Mouse (Mus musculus): ENCODE results near the gene Met. TPM values are rescaled to one million over a fixed set of nuclear protein-coding genes. Genes with fewer than 3 reads are reported as not detected.

Gene Met
- polyA plus RNA-seq, 1 experiment from 2014 or later, result 6.2 TPM

DNA sequence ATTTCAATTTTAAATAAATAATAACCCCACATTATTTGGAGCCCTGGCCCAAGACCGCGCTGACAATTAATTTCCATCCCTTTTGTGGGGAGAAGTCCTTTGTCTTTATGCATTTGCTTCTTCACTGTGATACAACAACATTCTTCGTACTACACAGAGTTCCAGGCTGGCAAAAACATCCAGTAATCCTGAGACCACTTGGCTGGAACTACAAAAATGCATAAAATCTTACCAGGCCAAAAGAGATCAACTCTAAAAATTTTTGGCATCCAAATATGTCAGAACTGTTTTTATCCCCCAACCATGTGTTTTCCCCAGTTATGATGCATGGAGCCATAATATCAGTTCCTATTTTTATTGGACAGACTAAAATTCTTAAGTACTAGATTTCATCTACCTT is 116.7 kb downstream of the Met start:
- Histone ChIP-seq H3K4me2 (replicated peaks) (no peak overlapping the region), H3K27ac (replicated peaks) (no peak overlapping the region), H3K9ac (no peak overlapping the region), H3K9me3 (replicated peaks) (no peaks in the 10 kb centered on the region), H3K27me3 (no peaks in the 10 kb centered on the region), H3K4me3 (replicated peaks) (no peak overlapping the region), H3K36me3 (no peaks in the 10 kb centered on the region), H3K4me1 (no peaks in the 10 kb centered on the region)
- ATAC-seq (ENCODE audit: insufficient number of reproducible peaks, low FRiP score, low TSS enrichment, low read depth), result no peak
- WGBS, result 75% methylated on average over 3 of the region's 3 CpGs

DNA sequence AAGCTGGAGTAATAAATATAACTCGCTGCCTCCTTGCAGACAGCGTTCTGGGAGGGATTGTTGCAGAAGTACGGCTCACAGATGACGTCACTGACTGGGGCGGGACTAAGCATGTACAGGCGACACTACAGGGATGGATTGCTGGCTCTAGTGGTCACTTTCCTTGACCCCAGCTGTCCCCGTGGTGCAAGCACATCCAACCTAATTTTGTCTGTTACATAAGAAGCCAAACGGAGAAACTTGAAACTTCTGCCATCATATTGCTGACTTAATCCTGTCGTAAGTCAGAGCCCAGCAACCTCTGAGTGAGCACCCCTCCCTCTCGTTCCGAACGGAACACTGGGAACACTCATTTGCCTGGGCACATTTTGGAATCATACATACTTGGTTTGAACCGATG is 120.4 kb downstream of the Met start:
- 11% methylated on average over 13 of the region's 13 CpGs for WGBS
- Histone ChIP-seq H3K9ac (no peak overlapping the region), H3K4me2 (replicated peaks) (peak overlapping the region; percentile 59), H3K4me3 (replicated peaks) (peak overlapping the region; percentile 40), H3K9me3 (replicated peaks) (no peaks in the 10 kb centered on the region), H3K27ac (replicated peaks) (no peak overlapping the region), H3K36me3 (no peaks in the 10 kb centered on the region), H3K27me3 (no peaks in the 10 kb centered on the region), H3K4me1 (no peaks in the 10 kb centered on the region)
- ATAC-seq (ENCODE audit: insufficient number of reproducible peaks, low FRiP score, low TSS enrichment, low read depth), result no peak

DNA sequence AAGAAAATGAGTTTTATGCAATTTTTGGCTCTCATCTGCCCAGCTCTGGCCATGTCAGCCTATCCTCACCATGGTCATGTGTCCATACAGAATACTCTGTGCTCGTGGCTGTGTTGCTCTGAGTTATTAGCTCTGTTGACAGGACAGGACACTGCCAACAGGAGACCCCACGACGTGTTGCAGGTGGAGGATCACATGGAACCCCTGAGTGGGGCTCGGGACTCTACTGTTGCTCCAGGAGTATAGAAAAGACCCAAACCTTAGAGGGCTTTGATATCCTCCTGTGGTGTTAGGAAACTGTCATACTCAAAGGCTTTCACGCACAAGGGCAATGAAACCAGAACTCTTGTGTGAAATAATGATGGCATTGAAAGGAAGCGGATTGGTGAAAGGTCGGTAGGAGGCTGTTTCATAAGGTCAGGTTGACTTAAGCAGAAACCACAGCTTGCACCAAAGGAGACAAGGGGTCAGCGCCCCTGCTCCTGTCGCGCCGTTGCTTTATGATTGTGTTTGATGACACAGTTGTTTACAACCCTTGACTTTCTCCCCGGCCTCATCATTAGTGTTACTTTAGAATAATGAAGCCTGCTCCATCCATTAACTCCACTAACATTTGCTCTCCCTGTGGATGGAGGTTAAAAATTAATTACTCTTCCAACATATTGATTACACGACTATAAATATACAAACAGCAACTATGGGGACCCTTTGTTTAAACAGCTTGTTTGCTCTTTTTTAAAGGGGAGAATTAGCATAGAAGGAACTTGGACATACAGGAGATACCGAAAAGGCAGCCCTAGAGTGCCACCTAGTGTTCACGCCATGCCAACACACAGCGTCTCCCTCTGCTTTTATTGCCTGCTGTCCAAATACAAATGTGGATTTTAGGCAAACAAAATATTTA is 125.7 kb downstream of the Met start:
- peak; percentile 60 for ATAC-seq (ENCODE audit: insufficient number of reproducible peaks, low FRiP score, low TSS enrichment, low read depth)
- no peaks in the 10 kb centered on the region for H3K36me3 ChIP-seq
- H3K9me3 ChIP-seq (replicated peaks), result 0 out of 2 replicates have a peak, but pooled peaks cover 5% of the 10 kb centered on the region
- H3K27me3 ChIP-seq, result no peaks in the 10 kb centered on the region
- no peak overlapping the region for H3K4me3 ChIP-seq (replicated peaks)
- WGBS, result 35% methylated on average over 16 of the region's 16 CpGs
- no peak overlapping the region for H3K27ac ChIP-seq (replicated peaks)
- no peak overlapping the region for H3K4me2 ChIP-seq (replicated peaks)
- H3K9ac ChIP-seq, result no peak overlapping the region
- H3K4me1 ChIP-seq, result no peaks in the 10 kb centered on the region

DNA sequence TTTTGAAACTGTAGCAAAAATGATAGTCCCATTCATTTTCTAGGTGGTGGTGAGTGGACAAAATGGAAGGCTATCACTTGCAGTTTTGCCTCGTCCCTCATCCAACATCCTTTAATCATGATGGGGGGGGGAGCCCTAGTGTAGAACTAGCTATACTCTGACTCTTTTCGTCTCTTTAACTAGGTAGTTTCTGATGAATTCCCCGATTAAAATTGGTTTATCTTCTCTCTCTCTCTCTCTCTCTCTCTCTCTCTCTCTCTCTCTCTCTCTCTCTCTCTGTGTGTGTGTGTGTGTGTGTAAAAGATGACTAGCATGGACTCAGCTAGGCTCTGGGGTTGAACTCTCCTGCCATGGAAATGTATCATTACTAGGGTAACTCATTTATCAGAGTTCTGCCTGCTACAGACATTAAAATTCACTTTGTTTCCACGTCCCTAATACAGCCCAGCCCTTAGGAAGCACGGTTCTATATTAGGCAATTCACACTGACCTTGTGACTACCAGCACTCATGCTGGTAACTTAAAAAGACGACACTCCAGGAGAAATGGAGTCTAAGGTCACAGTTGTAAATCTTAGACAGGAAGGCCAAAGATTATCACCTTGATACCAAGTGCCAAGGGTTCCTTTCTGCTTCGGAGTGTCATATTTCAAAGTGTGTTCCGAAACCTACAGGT is 126.5 kb downstream of the Met start:
- Histone ChIP-seq H3K9me3 (replicated peaks) (0 out of 2 replicates have a peak, but pooled peaks cover 5% of the 10 kb centered on the region), H3K27ac (replicated peaks) (no peak overlapping the region), H3K4me3 (replicated peaks) (no peak overlapping the region), H3K9ac (no peak overlapping the region), H3K27me3 (no peaks in the 10 kb centered on the region), H3K36me3 (no peaks in the 10 kb centered on the region), H3K4me2 (replicated peaks) (no peak overlapping the region), H3K4me1 (no peaks in the 10 kb centered on the region)
- ATAC-seq (ENCODE audit: insufficient number of reproducible peaks, low FRiP score, low TSS enrichment, low read depth), result no peak
- WGBS, result 49% methylated on average over 8 of the region's 8 CpGs

DNA sequence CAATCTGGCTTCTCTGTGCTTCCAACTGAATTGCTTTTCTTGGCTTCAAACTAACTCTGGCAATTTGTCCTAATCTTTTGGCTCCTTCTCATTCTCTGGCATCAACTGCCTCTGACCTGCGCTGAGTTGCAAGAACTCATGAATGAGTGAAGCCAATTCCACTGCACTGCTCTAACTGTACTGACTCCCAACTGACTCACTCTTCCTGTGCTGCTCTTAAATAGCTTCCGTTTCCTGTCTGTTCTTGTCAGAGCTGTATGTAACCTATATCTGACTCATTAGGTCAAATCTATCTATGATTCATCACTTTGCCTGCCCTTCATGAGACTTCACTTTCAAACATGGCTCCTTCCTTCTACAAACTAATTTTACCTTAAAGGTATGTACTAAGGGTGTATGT is 130.4 kb downstream of the Met start:
- Histone ChIP-seq H3K27ac (replicated peaks) (no peak overlapping the region), H3K9me3 (replicated peaks) (0 out of 2 replicates have a peak, but pooled peaks cover 5% of the 10 kb centered on the region), H3K27me3 (no peaks in the 10 kb centered on the region), H3K9ac (no peak overlapping the region), H3K4me3 (replicated peaks) (no peak overlapping the region), H3K4me2 (replicated peaks) (no peak overlapping the region), H3K36me3 (no peaks in the 10 kb centered on the region), H3K4me1 (no peaks in the 10 kb centered on the region)
- ATAC-seq (ENCODE audit: insufficient number of reproducible peaks, low FRiP score, low TSS enrichment, low read depth), result no peak
- 92% methylated on average over 2 of the region's 2 CpGs for WGBS

DNA sequence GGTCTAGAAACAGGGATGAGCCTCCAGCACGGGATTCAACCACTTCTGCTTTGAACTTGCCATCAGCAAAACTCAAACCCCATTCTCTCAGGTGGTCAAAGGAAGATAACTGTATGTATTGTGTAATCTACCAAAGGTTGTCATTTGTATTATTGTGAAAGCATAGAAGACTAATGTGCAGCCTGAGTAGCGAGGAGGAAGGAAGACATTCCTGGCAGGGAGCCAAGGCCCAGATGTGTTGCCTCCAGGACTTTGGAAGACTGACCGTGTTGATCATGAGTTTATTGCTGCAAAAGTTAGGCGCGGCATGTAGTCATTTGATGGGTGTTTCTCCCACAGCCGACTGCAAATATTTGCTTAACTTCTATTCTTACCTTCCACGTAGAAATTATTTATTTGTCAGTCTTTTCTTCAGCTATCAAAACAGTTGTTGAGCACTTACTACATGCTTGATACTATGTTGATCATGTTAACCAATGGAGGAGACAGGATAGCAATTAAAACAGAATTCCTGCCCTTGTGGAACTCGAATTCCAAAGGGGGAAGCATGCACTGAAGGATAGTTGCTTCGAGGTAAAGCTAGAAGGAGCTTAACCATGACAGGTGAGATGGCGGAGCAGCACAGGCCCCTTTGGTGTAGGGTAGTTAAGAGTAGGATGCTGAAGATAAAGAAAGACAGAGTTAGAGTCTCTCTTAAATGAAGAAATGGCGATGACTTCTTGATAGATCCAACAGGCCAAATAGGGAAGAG is 132.3 kb downstream of the Met start:
- no peak overlapping the region for H3K27ac ChIP-seq (replicated peaks)
- H3K9ac ChIP-seq, result no peak overlapping the region
- no peak for ATAC-seq (ENCODE audit: insufficient number of reproducible peaks, low FRiP score, low TSS enrichment, low read depth)
- no peak overlapping the region for H3K4me2 ChIP-seq (replicated peaks)
- 61% methylated on average over 11 of the region's 11 CpGs for WGBS
- H3K9me3 ChIP-seq (replicated peaks), result 0 out of 2 replicates have a peak, but pooled peaks cover 5% of the 10 kb centered on the region
- no peak overlapping the region for H3K4me3 ChIP-seq (replicated peaks)
- no peaks in the 10 kb centered on the region for H3K4me1 ChIP-seq
- H3K36me3 ChIP-seq, result no peaks in the 10 kb centered on the region
- no peaks in the 10 kb centered on the region for H3K27me3 ChIP-seq

DNA sequence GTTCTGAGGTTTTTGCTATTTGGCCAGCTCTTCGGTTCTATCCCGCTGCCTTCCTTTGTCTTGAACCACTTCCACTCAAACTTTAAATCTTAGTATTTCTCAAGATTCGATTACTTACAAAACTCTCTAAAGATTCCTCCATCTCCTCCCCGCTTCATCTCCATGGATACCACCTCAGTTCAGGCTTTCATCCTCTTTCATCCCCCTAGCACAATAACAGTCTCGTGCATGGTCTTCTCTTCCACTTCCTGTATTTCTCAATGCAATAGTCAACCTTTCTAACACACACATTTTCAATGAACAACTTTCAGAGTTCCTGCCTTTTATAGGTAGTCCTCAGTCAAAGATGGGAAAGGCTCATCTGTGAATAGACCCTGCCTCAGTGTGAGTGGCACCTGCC is 135.8 kb downstream of the Met start:
- Histone ChIP-seq H3K9me3 (replicated peaks) (no peaks in the 10 kb centered on the region), H3K27ac (replicated peaks) (no peak overlapping the region), H3K4me3 (replicated peaks) (no peak overlapping the region), H3K4me2 (replicated peaks) (no peak overlapping the region), H3K9ac (no peak overlapping the region), H3K27me3 (no peaks in the 10 kb centered on the region), H3K36me3 (no peaks in the 10 kb centered on the region), H3K4me1 (no peaks in the 10 kb centered on the region)
- ATAC-seq (ENCODE audit: insufficient number of reproducible peaks, low FRiP score, low TSS enrichment, low read depth), result no peak
- WGBS, result 86% methylated on average over 5 of the region's 5 CpGs

DNA sequence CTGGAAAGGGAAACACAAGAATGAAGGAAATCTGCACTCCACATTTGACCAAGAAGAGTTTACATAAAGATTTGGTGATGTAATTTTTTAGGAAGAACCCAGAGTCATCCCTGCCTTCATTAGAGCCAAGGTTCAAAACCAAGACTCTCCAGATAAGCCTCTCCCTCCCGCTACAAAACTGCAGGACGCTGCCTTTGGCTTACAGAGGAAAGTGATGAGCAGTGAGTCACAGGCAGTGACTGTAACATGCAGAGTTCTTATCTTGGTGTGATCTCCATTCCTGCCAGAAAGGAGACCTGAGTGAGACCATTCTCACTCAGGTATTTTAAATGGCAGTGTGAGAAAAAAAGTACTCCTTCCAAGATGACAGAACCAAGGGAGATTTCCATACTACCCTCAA is 137.9 kb downstream of the Met start:
- 63% methylated on average over 2 of the region's 2 CpGs for WGBS

DNA sequence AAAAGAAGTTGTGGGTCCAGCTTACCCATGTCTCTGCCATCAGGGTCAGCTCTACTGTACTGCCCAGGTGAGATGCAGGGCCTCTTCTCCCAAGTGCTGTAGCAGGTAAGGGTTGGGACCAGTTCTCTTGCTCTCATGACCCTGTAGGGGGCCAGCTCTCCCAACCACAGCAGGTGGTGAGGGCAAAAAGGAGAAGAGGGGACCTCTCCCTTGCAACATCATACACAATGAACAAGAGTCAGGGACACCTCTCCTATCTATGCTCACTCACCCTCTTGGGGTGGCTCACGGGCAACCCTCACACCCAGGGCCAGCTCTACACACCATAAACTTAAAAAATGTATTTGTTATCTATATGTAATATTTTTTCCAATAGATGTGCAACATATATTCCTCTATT is 143.3 kb downstream of the Met start:
- ATAC-seq (ENCODE audit: insufficient number of reproducible peaks, low FRiP score, low TSS enrichment, low read depth), result no peak
- H3K36me3 ChIP-seq, result no peaks in the 10 kb centered on the region
- 81% methylated on average over 1 of the region's 1 CpGs for WGBS
- no peaks in the 10 kb centered on the region for H3K9me3 ChIP-seq (replicated peaks)
- H3K9ac ChIP-seq, result no peak overlapping the region
- H3K27ac ChIP-seq (replicated peaks), result no peak overlapping the region
- no peak overlapping the region for H3K4me3 ChIP-seq (replicated peaks)
- H3K4me1 ChIP-seq, result no peaks in the 10 kb centered on the region
- H3K27me3 ChIP-seq, result no peaks in the 10 kb centered on the region
- H3K4me2 ChIP-seq (replicated peaks), result no peak overlapping the region

More for the DNA sequence above, 137.9 kb downstream of the Met start:
- no peaks in the 10 kb centered on the region for H3K9me3 ChIP-seq (replicated peaks)
- H3K4me1 ChIP-seq, result no peaks in the 10 kb centered on the region
- no peak for ATAC-seq (ENCODE audit: insufficient number of reproducible peaks, low FRiP score, low TSS enrichment, low read depth)
- H3K9ac ChIP-seq, result no peak overlapping the region
- H3K4me3 ChIP-seq (replicated peaks), result no peak overlapping the region
- no peaks in the 10 kb centered on the region for H3K36me3 ChIP-seq
- no peaks in the 10 kb centered on the region for H3K27me3 ChIP-seq
- H3K4me2 ChIP-seq (replicated peaks), result no peak overlapping the region
- no peak overlapping the region for H3K27ac ChIP-seq (replicated peaks)

DNA sequence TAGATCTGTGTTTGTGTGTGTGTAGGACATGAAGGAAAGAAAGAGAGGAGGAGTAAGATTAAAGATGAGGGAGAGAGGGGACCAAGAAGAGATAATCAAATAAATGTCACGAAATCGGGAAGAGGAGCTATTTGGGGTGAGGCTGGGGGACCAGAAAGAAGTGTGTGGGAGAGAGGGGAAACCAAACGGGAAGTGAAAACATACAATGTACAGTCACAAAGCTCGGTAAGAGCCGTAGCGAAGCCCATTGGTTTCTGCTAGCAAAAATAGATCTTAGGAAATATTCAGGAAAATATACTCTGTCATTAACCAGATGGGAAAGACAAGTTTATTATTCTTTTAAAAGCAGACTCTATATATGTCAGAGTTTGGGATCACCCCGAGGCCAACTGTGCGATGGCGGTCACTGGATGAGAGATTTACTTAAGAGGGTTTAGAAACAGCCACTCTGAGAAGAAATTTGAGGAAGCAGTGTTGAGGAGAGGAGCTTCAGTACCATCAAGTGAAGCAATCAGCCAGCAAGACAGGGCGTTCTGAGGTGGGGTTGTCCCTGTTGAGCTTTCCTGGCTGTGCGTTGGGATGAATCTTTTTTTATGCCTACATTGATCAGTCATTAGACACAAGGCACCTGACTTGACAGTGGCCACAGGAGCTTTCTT is 147.9 kb downstream of the Met start:
- no peak overlapping the region for H3K4me2 ChIP-seq (replicated peaks)
- H3K9ac ChIP-seq, result no peak overlapping the region
- H3K27ac ChIP-seq (replicated peaks), result no peak overlapping the region
- H3K4me1 ChIP-seq, result no peaks in the 10 kb centered on the region
- no peaks in the 10 kb centered on the region for H3K9me3 ChIP-seq (replicated peaks)
- WGBS, result 81% methylated on average over 11 of the region's 11 CpGs
- no peaks in the 10 kb centered on the region for H3K36me3 ChIP-seq
- no peaks in the 10 kb centered on the region for H3K27me3 ChIP-seq
- no peak for ATAC-seq (ENCODE audit: insufficient number of reproducible peaks, low FRiP score, low TSS enrichment, low read depth)
- no peak overlapping the region for H3K4me3 ChIP-seq (replicated peaks)

DNA sequence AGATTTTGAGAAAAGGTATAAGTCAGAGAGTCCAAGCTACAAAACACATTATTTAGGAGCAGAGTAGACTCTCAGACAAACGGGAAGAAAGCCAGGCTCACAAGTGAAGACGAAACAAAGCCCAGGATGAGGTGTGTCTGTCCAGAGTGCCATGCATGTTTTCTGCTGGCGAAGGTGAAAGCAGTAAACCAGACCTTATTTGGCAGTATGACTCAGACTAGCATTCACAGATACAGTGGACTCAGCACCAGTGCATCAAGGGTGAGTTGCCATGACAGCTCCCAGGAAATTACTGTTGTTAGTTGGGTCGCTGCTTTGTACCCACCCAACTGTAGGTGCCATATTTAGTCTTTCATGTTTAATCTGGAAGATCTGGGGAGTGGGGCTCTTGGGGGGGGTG is 149.1 kb downstream of the Met start:
- H3K27me3 ChIP-seq, result no peaks in the 10 kb centered on the region
- no peaks in the 10 kb centered on the region for H3K9me3 ChIP-seq (replicated peaks)
- no peak overlapping the region for H3K27ac ChIP-seq (replicated peaks)
- no peak for ATAC-seq (ENCODE audit: insufficient number of reproducible peaks, low FRiP score, low TSS enrichment, low read depth)
- H3K4me2 ChIP-seq (replicated peaks), result no peak overlapping the region
- H3K36me3 ChIP-seq, result no peaks in the 10 kb centered on the region
- no peak overlapping the region for H3K4me3 ChIP-seq (replicated peaks)
- no peaks in the 10 kb centered on the region for H3K4me1 ChIP-seq
- WGBS, result 64% methylated on average over 4 of the region's 4 CpGs
- H3K9ac ChIP-seq, result no peak overlapping the region

All from embryonic facial prominence, embryonic 15.5 days (tissue).